Mouse (Mus musculus) induced T-regulatory cell, adult 2 months (primary cell): Measurements from ENCODE around the gene Trio.

ENCODE experiments used
- DNase-seq: peaks from one replicate; pipeline ENCODE4 v3.0.0-alpha.2; 2012; ENCODE audit warnings: low read depth

The Trio gene

DNA sequence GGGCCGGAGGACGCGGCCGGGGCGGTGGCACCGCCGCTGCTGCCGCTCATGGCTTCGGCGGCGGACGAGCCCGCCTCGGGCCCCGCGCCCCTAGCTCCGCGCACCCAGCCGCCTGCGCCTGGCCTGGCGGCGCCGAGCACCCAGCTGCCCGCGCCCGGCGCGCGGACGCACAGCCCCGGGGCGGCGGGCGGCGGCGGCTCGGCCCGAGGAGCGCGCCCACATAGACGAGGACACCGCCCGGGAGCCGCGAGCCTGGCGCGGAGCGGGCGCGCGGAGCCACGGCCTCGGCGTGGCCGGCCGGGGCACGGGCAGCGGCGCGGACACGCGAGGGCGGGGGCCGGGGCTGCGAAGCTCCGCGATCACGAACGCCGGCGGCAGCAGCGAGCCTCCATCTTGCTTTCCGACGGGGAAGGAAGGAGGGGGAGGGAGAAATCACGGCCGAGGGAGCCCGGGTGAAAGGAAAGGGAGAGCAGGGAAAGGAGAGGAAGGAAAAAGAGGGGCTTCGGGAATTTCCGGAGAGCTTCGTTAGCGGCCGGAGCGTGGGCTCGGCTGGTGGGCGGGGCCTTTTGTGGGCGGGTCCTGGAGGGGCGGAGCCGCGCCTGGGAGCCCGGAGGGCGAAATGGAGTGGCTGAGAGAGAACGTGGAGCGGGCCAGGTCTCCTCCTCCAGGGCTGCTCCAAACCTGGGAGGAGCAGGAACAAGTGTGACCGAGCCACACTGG, at the start of gene Trio:
TSS of gene Trio (minus strand) at position 402 of the 720 bp plus-strand sequence.
- DNase-seq = peak; percentile 78

DNA sequence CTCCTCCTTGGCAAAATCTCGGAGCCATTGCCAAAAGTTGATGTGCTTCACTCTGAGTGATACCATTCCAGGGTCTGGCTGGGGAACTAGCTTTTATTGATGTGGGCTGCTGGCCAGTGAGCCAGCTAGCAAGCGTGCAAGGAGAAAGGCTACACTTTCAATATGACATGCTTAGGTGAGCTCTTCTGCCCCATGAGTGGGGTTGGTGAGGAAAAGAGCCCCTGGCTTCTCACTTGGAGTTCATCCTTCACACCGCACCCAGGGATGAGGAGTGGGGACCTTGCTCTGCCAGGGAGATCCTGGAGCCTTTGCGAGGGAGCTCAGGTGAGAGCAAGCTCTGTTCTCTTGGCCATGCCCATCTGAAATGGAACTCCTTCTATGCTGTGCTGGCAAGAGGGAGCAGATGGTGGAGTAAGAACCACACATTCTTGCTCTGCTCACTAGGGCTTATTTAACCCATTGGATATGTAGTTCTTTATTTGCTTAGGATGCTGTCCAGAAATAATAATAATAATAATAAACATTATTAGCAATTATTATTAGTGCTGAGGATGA, 48.8 kb upstream of the Trio start:
- DNase-seq = no peak

DNA sequence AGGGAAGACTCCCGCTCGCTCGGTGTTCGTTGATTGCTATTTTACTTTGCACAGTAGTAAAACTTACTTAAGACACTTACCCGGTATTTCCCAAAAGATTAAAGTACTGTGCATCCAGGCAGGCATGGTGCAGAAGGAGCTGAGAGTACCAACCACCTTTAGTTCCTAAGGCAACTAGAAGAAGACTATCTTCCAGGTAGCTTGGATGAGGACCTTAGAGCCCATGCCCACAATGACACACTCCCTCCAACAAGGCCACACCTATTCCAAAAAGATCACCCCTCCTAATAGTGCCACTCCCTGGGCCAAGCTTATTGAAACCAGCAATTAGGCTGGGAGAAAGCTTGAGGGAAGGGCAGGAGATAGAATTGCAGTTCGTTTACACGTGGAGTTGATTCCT, 46.0 kb upstream of the Trio start:
- DNase-seq = no peak

DNA sequence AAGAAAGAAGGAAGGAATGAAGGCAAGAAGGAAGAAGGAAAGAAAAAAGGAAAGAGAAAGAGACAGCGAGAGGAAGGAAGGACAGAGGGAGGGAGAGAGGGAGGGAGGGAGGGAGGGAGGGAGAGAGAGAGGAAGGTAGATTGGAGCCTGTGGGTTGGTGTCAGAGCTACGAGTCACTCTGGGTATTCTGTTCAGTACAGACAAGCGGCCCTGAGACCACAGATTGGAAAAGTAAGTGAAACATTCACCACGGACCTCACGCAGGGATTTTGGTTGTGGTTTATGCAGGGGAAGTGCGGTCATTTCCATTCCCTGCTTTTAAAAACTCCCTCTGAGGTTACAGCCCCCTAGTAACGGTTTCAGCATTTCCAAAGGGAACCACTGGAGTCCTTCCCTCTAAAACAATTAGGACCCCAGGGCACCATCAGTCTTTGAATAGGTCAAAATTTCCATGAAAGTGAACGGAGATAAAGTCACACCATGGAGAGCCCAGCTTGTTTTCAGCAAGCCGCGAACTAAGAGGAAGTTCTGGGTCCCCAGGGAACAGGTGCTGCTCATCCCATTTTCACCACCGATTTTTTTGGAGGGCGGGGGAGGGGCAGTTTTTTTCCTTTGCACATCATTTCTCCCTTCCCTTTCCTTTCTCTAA, 45.2 kb upstream of the Trio start:
- DNase-seq = no peak

DNA sequence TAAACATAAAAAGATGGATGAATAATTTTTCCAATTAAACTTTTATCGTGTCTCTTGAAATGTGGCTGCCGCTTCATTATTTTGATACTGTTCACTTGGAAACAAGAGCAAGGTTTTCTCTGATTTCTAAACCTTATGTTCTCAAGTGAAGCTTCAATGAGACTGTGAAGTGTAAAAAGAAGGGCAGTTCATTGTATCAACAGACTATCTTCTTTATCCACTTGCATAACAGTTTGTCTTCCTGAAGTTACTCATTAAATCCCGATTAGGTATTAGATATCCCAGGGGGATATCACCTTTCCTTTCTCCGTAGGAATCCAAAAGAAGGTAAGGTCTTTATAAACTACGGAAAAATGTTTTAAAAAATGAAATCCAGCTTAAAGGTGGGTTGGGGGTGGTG, 44.6 kb upstream of the Trio start:
- DNase-seq = no peak

DNA sequence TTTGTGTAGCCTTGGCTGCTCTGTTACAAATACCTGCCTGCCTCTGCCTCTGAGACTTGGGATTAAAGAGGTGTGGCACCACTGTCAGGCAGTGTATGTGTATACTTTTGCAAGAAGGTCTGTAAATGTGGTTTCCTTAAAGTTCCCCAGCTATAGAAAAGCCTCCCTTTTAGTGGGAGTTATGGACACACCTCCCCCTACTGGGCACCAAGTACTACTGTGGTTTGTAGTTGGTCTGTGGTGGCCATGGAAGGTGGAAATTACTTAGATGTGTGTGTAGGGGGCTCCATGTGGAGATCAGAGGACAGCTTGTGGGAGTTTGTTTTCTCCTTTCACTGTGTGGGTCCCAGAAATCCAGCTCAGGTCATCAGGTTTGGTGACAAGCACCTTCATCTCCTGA, 41.7 kb upstream of the Trio start:
- peak; percentile 3 for DNase-seq

DNA sequence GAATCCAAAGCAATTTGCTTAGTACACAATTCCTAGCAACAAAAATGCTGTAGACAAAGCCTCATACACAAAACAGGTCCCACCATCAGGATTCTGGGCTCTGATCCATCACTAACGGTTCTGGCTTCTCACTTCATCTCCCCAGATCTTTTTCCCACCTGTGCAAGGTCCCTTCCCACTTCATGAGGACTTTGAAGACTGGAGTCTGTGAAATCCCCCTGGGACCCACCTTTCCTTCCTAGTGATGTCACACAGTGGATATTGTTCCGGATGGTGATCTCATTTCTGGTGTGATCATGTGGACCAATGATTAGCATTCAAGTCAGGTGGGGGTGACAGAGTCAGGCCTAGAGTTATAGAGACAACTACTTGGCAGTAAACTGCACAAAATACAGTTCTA, 40.8 kb upstream of the Trio start:
- DNase-seq = no peak

DNA sequence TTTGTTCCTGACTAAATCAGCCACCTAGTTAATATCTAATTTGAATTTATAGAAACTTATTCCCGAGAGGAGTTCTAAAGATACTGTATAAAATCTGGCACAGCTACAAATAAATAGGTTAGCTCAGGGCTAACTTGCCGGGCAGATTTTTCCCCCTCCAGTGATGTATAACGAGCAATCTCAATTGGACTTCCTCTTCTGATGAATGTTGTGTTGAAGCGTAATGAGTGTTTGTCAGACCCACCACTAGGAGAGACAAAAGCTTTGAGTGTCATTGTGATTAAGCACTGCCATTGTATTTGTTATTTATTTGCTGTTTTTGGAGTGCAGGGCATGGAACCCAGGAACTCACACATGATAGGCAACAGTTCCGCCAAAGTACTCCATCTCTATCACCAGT, 39.9 kb upstream of the Trio start:
- DNase-seq = no peak

DNA sequence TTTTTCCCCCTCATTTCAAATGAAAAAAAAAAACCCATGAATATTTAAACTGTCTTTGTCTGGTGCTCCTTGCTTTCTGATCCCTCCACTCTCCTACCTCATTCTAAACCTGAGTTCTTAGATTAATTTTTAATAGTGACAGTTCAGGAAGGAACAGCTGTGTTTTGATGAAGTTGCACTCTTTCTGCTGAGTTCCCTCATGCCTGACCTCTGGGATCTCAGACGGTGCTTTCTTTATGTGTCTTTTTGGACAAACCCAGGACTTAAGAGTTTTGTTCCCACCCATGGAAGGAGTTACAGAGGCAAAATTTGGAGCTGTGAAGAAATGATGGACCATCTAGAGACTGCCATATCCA, 39.1 kb upstream of the Trio start:
- no peak for DNase-seq

DNA sequence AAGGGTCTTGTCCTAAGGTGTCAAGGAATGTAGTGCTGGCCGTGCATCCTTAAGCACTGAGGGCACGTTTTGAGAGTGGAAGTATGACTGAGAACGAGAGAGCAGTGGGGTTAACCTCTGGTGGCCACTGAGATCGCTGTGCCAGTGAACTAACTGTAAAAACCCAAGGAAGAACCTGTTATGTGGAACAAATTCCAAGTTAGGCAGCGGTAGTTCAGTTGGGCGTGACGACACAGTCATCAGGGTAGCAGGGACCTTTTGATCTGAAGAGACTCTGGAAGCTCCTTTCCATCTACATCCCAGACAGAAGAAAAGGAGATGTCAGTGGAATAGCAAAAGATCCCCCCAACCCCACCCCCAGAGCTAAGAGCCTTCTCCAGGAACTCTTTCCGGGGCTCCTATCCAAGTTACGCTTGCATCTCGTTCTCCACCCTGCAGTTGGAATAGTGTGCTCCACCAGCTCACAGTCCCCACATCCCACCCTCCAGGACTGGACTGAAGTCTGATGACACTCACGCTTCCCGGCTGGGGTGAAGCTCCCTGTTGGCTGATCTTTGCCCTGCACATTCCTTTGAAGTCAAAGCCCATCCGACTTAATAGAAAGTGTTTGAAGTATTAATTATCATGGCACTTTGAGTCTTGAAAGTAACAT, 38.6 kb upstream of the Trio start:
- no peak for DNase-seq

DNA sequence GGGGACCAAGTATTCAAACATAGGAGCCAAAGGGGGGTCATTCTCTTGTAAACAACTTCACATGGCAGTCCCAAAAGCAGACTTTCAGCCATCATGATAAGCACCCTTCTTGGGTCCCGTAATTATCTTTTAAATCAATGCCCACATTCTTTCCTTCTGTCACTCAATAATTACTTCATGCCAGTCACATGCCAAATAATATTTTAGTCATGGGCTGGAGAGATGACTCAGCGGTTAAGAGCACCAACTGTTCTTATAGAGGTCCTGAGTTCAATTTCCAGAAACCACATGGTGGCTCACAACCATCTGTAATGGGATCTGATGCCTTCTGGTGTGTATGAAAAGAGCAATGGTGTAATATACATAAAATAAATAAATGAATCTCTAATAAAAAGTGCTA, 37.8 kb upstream of the Trio start:
- no peak for DNase-seq

DNA sequence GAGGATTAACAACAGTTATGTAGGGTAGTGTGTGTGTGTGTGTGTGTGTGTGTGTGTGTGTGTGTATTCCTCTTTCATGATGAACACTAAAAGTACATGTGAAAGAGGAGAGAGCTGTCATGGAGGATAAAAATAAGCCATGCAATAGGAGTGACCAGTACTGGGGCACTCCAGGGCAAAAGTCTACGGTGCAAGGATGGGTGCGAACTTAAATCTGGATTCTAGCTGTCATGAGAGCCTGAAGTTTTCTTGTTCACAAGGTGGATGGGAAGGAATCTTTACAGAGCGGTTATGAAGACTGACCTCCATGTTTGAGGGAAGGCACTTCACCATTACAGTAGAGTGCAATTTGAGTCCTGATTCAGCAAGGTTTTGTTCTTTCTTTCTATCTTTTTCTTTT, 36.4 kb upstream of the Trio start:
- DNase-seq = no peak

DNA sequence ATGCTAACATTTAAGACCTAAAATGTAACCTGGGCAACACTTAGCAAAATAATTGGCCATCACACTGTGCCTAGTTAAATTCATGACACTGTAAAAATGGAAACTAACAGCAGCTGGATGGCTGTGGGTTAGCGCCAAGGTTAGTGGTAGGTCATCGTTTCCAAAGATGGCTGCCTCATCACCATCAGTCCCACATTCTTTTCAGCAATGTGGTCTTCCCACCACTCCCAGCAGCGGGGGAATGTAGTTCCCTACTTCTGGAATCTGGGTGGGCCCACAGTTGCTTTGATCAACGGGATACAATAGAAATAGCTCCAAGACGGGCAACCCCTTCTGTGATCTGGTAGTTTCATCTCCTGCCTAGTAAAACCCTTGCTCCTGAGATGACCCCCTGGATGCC, 35.3 kb upstream of the Trio start:
- DNase-seq = no peak

DNA sequence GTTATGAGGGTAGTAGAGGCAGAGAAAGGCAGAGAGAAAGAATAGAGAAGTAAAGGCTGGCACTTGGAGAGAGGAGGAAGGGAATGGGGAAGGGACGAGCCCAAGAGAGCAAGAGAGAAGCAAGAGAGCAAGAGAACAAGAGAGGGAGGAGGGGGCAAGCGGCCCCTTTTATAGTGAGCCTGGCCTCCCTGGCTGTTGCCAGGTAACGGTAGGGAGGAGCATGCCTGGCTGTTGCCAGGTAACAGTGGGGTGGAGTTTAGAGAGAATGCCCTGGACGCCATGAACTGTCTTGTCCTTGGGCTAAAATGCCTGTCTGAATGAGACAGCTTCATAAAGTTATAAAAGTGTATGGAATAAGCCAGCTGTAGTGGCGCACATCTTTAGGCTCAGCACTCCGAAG, 34.8 kb upstream of the Trio start:
- DNase-seq = no peak

DNA sequence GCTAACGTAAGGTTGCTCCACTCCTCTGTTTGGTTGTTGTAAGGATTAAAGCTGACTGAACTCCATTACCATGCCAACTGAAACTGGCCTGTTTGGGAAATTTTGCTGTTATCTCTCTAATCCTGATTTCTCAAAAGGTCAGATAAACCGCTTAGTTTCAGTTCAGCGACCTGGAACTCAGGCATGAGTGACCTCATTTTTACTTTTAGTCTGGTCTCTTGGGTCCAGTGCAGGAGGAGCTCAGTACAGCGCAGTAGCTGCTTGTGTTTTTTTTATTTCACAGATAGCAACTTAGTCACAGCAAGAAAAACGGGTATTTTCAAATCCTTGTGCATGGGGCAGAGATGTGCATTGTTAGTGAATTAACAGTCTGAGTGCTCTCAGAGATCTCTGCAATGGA, 31.9 kb upstream of the Trio start:
- DNase-seq = no peak

DNA sequence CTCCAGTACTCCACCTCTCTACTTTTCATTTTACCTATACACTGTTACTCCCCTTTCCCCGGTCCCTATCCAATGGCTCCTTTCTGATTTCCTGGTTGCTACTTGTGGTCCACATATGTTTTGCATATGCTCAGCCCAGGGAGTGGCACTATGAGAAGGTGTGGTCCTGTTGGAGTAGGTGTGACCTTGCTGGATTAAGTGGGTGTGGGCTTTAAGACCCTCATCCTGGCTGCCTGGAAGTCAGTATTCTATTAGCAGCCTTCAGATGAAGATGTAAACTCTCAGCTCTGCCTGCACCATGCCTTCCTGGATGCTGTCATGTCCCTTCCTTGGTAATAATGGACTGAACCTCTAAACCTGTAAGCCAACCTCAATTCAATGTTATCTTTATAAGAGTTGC, 29.1 kb upstream of the Trio start:
- no peak for DNase-seq

DNA sequence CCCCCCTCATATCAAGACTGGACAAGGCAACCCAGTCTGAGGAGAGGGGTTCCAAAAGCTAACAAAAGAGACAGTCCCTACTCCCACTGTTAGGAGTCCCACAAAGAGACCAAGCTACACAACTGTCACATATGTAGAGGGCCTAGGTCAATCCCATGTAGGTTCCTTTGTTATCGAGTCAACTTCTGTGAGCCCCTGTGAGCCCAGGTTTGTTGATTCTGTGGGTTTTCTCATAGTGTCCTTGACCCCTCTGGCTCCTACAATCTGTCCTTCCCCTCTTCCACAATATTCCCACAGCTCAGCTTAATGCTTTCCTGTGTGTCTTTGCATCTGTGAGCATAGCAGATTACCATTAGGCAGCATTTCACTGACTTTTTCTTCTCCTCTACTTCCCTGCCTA, 28.5 kb upstream of the Trio start:
- DNase-seq = no peak

DNA sequence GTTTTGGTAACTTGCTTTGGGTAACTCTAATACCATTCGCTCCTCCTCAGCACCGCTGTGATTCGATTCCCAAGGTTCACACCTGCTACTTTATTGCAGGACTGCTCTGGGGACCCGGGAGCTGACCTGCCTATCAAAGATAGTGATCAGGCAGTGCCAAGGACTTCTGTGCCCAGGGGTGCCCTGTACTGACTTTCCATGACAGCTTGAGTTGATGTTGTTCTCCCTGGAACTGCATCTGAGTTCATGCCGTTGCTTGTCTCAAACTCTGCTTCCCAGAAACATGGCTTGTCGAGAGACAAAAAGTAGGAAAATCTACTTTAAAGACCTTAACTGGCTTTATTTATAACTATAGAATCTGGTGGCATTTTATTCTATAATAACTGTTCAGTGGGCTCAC, 27.6 kb upstream of the Trio start:
- no peak for DNase-seq

DNA sequence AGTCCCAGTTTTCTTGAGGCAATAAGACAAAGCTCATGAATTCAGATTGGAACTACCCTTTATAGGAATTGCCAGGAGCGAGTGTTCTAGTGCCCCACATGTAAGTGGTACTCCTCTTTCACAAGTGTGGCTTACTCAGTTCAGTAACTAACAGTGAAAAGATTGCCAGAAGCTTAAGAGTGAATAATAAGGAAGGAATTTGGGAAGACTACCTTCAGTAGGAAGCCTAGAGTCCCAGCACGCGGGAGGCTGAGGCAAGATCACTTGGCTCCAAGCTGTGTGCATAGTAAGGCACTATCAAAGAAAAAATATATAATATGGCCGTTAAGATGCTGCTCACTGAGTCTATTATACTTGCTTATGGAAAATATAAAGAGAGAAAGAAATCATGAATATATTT, 26.2 kb upstream of the Trio start:
- no peak for DNase-seq

DNA sequence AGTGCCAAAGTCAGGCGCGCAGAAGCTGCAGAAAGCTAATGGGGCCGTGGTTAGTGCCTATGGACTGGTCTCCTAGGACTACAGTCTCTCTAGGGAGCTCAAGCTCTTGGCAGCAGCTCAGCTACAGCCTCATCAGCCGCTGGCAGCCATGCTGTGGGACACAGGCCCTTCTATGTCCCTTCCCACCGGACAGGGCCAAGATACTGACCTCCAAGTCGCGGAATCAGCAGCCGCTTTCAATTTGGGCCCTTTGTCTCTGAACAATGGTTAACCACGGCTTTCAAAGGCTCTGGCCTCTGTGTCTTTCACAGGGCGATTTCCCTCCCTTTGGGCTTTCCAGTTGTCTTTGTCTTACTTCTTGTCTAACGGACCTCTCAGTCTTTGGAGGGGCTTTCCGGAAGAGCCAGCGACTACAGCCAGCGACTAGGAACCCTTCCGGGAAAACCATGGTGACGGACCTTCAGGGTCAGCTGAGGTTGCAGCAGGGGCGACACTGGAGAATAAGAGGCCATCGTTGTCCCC, 25.5 kb upstream of the Trio start:
- no peak for DNase-seq

DNA sequence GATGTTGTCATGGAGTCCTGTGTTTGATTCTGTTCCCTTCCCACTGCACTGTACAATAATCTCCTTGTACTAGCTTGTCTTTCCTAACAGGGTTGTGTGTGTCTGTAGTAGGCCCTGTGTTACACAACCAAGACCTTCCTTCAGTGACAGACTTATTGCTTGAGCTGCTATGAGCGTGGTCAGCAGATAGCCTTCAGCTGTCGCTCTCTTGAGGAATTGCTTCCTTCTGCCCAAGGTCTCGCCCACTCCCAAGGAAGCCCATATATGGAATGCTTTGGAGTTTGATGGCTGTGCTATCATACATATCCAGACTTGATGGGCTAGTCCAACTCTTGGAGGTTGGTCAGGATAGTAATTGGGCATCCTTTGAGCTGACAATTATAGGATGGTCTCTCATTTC, 22.1 kb upstream of the Trio start:
- no peak for DNase-seq

DNA sequence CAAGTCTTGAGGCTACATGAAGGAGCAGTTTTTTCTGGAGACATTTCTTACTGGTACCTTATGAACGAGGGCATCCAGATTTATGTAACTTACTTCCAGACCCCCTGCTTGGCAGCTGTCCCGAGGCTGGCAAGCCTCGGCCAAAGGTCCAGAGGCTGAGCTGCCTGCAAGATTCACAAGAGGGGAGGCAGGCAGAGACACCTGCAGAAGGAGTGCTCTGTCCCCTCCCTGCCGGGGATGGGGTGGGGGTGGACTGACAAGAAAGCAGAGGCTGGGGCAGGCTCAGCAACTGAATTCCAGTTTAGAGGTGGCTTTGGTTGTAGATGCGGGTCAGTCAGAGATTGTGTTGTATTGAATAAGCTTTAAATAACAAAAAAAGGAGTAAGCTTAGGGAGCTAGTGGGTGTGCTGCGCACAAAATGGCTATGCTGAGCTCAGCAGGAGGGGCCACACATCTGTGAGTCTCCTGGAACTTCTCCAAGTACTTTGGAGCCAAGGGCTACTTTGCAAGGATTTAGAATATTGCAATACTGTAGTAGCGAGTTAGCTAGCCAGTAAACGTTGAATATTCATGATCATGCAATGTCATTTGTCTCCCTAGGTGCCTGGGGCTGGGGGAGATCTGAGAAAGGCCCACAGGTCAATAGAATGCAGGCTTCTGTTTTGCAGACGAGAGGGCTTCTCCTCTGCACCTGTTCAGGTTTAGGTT, 15.7 kb upstream of the Trio start:
- no peak for DNase-seq

DNA sequence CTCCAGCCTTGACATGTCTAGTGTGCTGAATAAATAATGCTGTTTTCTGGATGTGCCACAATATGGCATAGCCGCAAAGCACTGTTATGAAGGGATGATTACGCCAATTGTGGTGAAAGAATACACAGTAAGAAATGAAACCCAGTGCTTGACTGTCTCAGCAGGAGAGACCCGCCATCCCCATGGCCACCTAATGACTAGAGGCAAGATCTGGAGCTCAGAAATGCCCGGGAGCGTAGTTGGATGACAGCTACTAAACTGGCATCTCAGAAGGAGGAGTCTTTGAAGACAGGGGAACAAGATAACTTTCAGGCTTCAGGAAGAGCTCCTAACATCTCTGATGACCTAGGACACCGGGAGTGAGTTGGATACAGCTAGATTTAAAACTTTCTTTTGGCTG, 12.0 kb upstream of the Trio start:
- no peak for DNase-seq
